Mouse (Mus musculus): ENCODE results near the gene Magi1. TPM values are rescaled to one million over a fixed set of nuclear protein-coding genes. Genes with fewer than 3 reads are reported as not detected.

The Magi1 gene
- polyA plus RNA-seq, 1 experiment from 2014 or later = 17.1 TPM

DNA sequence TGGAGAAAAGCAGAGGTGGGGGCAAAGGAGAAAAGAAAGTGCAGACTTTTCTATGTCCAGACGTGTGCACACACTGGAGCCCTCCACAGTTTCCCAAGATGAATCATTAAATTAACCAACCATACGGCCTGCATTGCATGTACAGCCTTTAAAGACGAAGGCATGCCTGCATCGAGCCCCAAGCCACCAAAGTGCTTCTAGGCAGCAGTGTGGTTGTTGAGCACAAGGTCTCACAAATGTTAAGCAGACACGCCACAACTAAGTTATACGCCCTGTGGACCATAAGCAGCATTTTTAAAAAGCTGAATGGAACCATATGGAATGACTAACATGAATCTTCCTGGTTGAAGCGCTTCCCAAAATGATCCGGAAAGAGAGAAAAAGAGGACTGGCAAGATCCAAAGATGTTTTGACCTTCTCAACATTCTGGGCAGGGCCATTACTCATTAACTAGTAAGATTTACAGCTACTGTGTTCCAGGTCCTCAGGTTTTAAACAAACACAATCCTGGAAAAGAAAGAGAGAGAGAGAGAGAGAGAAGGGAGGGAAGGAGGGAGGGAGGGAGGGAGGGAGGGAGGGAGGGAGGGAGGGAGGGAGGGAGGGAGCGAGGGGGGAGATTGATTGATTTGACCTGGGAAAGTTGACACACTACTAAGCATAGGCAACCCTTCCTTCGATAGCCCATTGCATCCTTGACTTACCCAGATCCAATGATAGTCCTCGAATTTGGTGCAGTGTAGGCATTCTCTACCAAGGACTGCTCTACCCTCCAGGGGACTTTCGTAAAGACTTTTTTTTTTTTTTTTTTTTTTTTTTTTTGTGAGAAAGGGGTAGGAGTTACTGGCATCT is 26.5 kb downstream of the Magi1 start:
- H3K4me2 ChIP-seq = no peak overlapping the region
- peaks cover 47% of the 10 kb centered on the region for H3K4me1 ChIP-seq (replicated peaks)
- H3K27ac ChIP-seq = 0 out of 2 replicates have a peak overlapping the region, but pooled peaks have one; percentile 25

GRCm38 (mm10) chr6:94253943-94254342 is 29.8 kb downstream of the Magi1 start:
- Histone ChIP-seq H3K4me3 (replicated peaks) (no peak overlapping the region), H3K4me1 (replicated peaks) (peaks cover 61% of the 10 kb centered on the region), H3K9me3 (no peaks in the 10 kb centered on the region), H3K27me3 (no peaks in the 10 kb centered on the region), H3K36me3 (no peaks in the 10 kb centered on the region), H3K27ac (no peak overlapping the region), H3K4me2 (no peak overlapping the region), H3K9ac (replicated peaks) (no peak overlapping the region)
- 70% methylated on average over 8 of the region's 8 CpGs for WGBS
- ATAC-seq (ENCODE audit: insufficient number of reproducible peaks, insufficient read depth, low FRiP score, low TSS enrichment, low read depth) = no peak

More for the DNA sequence above, 26.5 kb downstream of the Magi1 start:
- WGBS = 49% methylated on average over 12 of the region's 12 CpGs
- no peaks in the 10 kb centered on the region for H3K9me3 ChIP-seq
- no peak for ATAC-seq (ENCODE audit: insufficient number of reproducible peaks, insufficient read depth, low FRiP score, low TSS enrichment, low read depth)
- H3K27me3 ChIP-seq = no peaks in the 10 kb centered on the region
- no peak overlapping the region for H3K9ac ChIP-seq (replicated peaks)
- no peak overlapping the region for H3K4me3 ChIP-seq (replicated peaks)
- H3K36me3 ChIP-seq = no peaks in the 10 kb centered on the region

DNA sequence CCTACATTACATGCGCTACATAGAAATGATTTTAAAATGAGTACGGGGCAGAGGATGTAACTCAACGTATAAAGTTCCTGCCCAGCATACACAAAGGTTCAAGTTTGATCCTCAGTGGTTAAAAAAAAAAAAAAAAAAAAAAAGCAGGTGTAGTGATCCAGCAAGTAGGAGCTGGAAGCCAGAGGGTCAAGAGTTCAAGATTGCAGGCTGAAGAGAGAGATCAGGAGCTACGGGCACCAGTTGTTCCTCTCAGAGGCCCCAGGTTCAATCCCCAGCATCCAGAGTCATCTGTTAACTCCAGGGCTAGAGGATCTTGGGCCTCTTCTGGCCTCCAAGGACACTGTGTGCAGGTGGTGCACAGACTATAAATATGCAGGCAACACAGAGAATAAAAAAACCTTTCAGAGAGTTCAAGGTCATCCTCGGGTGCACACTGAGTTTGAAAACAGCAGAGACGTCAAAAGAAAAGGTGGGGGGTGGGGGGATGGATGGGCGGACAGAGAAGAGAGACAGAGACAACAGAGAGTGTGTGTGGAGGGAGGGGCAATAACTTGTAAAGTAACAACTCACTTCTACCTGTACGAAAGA is 32.3 kb downstream of the Magi1 start:
- no peaks in the 10 kb centered on the region for H3K27me3 ChIP-seq
- no peaks in the 10 kb centered on the region for H3K9me3 ChIP-seq
- H3K27ac ChIP-seq = no peak overlapping the region
- no peak overlapping the region for H3K4me3 ChIP-seq (replicated peaks)
- H3K36me3 ChIP-seq = no peaks in the 10 kb centered on the region
- H3K4me1 ChIP-seq (replicated peaks) = peaks cover 50% of the 10 kb centered on the region
- H3K9ac ChIP-seq (replicated peaks) = no peak overlapping the region
- no peak for ATAC-seq (ENCODE audit: insufficient number of reproducible peaks, insufficient read depth, low FRiP score, low TSS enrichment, low read depth)
- H3K4me2 ChIP-seq = no peak overlapping the region
- 70% methylated on average over 8 of the region's 8 CpGs for WGBS

DNA sequence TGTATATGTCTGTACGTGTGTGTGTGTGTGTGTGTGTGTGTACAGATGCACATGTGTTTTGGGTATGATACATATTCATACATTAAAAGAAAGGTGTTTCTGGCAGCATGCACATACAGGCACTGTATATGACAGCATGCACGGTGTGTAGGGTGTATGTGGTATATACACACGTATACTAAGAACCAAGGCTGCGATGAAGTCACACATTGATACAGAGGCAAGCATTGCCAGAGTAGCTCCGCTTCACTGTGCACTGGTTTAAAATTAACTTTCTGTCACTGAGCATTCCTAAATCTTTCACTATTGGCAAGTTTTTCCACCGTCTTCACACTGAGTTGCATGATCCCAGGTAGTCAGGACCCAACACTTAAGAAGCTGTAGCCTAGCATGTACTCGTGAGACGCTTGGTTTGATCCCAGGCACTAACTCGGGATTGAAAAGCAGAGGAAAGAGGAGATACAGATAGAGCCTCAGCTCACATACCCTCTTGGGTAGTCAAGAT is 34.4 kb downstream of the Magi1 start:
- Histone ChIP-seq H3K9me3 (no peaks in the 10 kb centered on the region), H3K4me2 (no peak overlapping the region), H3K27ac (no peak overlapping the region; the same call in 1 of the 2 replicates), H3K9ac (replicated peaks) (no peak overlapping the region), H3K4me1 (replicated peaks) (peaks cover 31% of the 10 kb centered on the region), H3K27me3 (0 out of 2 replicates have a peak, but pooled peaks cover 3% of the 10 kb centered on the region), H3K4me3 (replicated peaks) (no peak overlapping the region), H3K36me3 (no peaks in the 10 kb centered on the region)
- ATAC-seq (ENCODE audit: insufficient number of reproducible peaks, insufficient read depth, low FRiP score, low TSS enrichment, low read depth) = no peak
- WGBS = 77% methylated on average over 9 of the region's 9 CpGs

DNA sequence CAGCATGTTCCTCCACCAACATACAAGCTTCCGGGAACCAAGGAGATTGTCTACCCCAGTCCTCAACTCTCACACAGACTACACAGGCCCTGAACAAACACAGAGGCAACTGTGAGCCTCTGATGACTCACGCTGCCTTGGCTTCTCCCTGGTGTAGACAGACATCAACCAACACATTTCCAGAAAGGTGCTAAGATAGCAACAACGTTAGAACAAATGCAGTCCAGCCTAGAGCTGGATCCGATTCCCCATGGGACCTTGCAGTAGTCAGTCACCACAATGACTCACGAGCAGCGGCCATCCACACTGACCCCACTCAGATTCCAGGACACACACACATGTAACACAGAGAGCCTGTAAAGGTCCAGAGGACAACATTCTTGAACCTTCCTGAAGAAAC is 42.5 kb downstream of the Magi1 start:
- Histone ChIP-seq H3K4me1 (replicated peaks) (peaks cover 52% of the 10 kb centered on the region), H3K9ac (replicated peaks) (no peak overlapping the region), H3K9me3 (no peaks in the 10 kb centered on the region), H3K27me3 (0 out of 2 replicates have a peak, but pooled peaks cover 3% of the 10 kb centered on the region), H3K36me3 (no peaks in the 10 kb centered on the region), H3K4me2 (no peak overlapping the region), H3K4me3 (replicated peaks) (no peak overlapping the region), H3K27ac (no peak overlapping the region)
- 70% methylated on average over 6 of the region's 6 CpGs for WGBS
- ATAC-seq (ENCODE audit: insufficient number of reproducible peaks, insufficient read depth, low FRiP score, low TSS enrichment, low read depth) = no peak

DNA sequence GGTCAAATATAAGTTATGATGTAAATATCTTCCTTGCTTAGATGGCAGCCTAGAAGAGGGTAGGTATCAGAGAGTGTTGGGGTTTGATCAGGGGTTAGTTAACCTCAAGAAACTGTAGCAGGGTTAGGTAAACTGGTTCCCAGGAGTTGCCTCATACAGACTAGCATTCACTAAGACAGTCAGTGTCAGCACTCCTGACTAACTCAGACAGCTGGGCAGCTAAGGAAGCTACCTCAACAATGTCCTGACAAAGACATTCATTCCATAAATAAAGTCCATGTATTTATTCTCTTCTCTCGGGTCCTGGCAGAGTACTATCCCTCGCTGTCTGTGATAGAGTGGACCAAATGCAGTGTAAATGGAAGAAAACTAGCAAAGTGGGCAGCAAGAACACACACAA is 45.1 kb downstream of the Magi1 start:
- H3K9me3 ChIP-seq = no peaks in the 10 kb centered on the region

GRCm38 (mm10) chr6:94236899-94237298 is 46.8 kb downstream of the Magi1 start:
- Histone ChIP-seq H3K27ac (no peak overlapping the region), H3K36me3 (no peaks in the 10 kb centered on the region), H3K9ac (replicated peaks) (no peak overlapping the region), H3K4me3 (replicated peaks) (no peak overlapping the region), H3K9me3 (no peaks in the 10 kb centered on the region), H3K4me2 (no peak overlapping the region), H3K27me3 (no peaks in the 10 kb centered on the region), H3K4me1 (replicated peaks) (peaks cover 39% of the 10 kb centered on the region)
- ATAC-seq (ENCODE audit: insufficient number of reproducible peaks, insufficient read depth, low FRiP score, low TSS enrichment, low read depth) = no peak
- 89% methylated on average over 2 of the region's 2 CpGs for WGBS

More for the DNA sequence above, 45.1 kb downstream of the Magi1 start:
- H3K4me3 ChIP-seq (replicated peaks) = no peak overlapping the region
- H3K4me2 ChIP-seq = no peak overlapping the region
- H3K9ac ChIP-seq (replicated peaks) = no peak overlapping the region
- no peak overlapping the region for H3K27ac ChIP-seq
- 63% methylated on average over 2 of the region's 2 CpGs for WGBS
- no peak for ATAC-seq (ENCODE audit: insufficient number of reproducible peaks, insufficient read depth, low FRiP score, low TSS enrichment, low read depth)
- no peaks in the 10 kb centered on the region for H3K36me3 ChIP-seq
- H3K27me3 ChIP-seq = no peaks in the 10 kb centered on the region
- peaks cover 52% of the 10 kb centered on the region for H3K4me1 ChIP-seq (replicated peaks)

DNA sequence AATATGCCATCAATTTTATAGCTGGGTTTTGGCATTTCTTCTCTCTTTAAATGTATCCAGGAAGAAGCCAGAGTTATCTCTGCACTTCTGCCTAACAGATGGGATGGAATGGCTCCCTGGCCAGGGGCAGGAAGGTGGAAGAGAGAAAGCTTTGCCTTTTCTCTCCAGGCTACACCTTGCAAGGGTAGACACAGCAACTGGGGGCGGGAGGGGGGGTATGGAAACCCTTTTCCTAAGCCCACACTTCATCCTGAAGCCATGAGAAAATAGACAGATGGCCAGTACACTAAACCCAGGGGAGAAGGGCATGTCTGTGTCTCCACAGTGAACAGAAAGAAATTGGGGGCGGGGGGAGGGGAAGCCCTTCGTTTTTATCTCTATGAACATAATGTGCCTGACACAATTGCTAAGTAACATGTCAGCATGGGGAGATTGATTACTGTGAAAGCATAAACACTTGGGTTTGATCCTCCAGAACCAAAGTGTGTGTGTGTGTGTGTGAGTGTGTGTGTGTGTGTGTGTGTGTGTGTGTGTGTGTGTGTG is 51.4 kb downstream of the Magi1 start:
- Histone ChIP-seq H3K27ac (no peak overlapping the region), H3K9ac (replicated peaks) (no peak overlapping the region), H3K4me3 (replicated peaks) (no peak overlapping the region), H3K27me3 (no peaks in the 10 kb centered on the region; the same call in 1 of the 2 replicates), H3K4me1 (replicated peaks) (peaks cover 21% of the 10 kb centered on the region; the same call in 1 of the 2 replicates), H3K36me3 (no peaks in the 10 kb centered on the region), H3K9me3 (no peaks in the 10 kb centered on the region), H3K4me2 (no peak overlapping the region)
- WGBS = 52% methylated on average over 3 of the region's 3 CpGs
- ATAC-seq (ENCODE audit: insufficient number of reproducible peaks, insufficient read depth, low FRiP score, low TSS enrichment, low read depth) = no peak

GRCm38 (mm10) chr6:94231831-94232230 is 51.9 kb downstream of the Magi1 start:
- no peak overlapping the region for H3K4me3 ChIP-seq (replicated peaks)
- no peaks in the 10 kb centered on the region for H3K36me3 ChIP-seq
- no peak overlapping the region for H3K4me2 ChIP-seq
- 51% methylated on average over 4 of the region's 4 CpGs for WGBS
- peaks cover 20% of the 10 kb centered on the region; the same call in 1 of the 2 replicates for H3K4me1 ChIP-seq (replicated peaks)
- H3K9me3 ChIP-seq = no peaks in the 10 kb centered on the region
- H3K27ac ChIP-seq = no peak overlapping the region
- H3K27me3 ChIP-seq = no peaks in the 10 kb centered on the region; the same call in 1 of the 2 replicates
- no peak overlapping the region for H3K9ac ChIP-seq (replicated peaks)
- ATAC-seq (ENCODE audit: insufficient number of reproducible peaks, insufficient read depth, low FRiP score, low TSS enrichment, low read depth) = no peak

- Histone ChIP-seq H3K27me3 (no peaks in the 10 kb centered on the region; the same call in 1 of the 2 replicates), H3K36me3 (no peaks in the 10 kb centered on the region), H3K27ac (no peak overlapping the region), H3K4me2 (no peak overlapping the region), H3K4me3 (replicated peaks) (no peak overlapping the region), H3K9me3 (no peaks in the 10 kb centered on the region), H3K4me1 (replicated peaks) (peaks cover 22% of the 10 kb centered on the region), H3K9ac (replicated peaks) (no peak overlapping the region)
- WGBS = 17% methylated on average over 7 of the region's 7 CpGs
- ATAC-seq (ENCODE audit: insufficient number of reproducible peaks, insufficient read depth, low FRiP score, low TSS enrichment, low read depth) = no peak
Measured at GRCm38 (mm10) chr6:94231367-94231766, 52.4 kb downstream of the Magi1 start.

DNA sequence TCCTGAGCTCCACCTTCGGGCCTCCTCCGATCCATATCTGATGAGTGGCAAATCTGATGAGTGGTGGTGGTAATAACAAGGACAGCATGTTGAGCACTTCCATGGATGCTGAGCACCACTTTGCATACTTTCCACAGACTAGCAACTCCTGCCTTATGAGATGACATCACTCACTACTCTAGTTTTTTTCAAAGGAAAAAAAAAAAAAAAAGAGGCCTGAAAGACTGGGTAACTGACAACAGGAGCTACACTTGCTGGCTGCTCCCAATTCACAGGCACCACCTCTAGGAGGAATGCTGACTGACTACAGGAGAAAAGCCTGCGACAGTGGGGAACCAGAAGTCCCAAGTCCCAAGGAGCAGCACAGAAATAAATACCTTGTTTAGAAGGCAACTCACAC is 52.8 kb downstream of the Magi1 start:
- H3K4me3 ChIP-seq (replicated peaks) = no peak overlapping the region
- H3K4me2 ChIP-seq = no peak overlapping the region
- no peaks in the 10 kb centered on the region for H3K9me3 ChIP-seq
- no peak overlapping the region for H3K27ac ChIP-seq
- ATAC-seq (ENCODE audit: insufficient number of reproducible peaks, insufficient read depth, low FRiP score, low TSS enrichment, low read depth) = no peak
- no peak overlapping the region for H3K9ac ChIP-seq (replicated peaks)
- no peaks in the 10 kb centered on the region; the same call in 1 of the 2 replicates for H3K27me3 ChIP-seq
- no peaks in the 10 kb centered on the region for H3K36me3 ChIP-seq
- peaks cover 26% of the 10 kb centered on the region for H3K4me1 ChIP-seq (replicated peaks)
- WGBS = 55% methylated on average over 3 of the region's 3 CpGs

Measured in limb, embryonic 12.5 days (tissue).